Mouse (Mus musculus) limb, embryonic 14.5 days (tissue): ENCODE measurements around the gene Gdnf. TPM values are rescaled to one million over a fixed set of nuclear protein-coding genes. Genes with fewer than 3 reads are reported as not detected.

Source experiments
- ATAC-seq: fragments of 200-750 bp; cut with Nextera tagmentation; 2 replicates; pipeline ENCODE4 v1.8.0; 2017; ENCODE audit warnings: low read depth, moderate number of reproducible peaks, moderate TSS enrichment; ENCODE audit not compliant: low FRiP score
- DNase-seq: peaks from one replicate; pipeline ENCODE4 v3.0.0-alpha.2; 2015; ENCODE audit warnings: low spot score
- H3K27ac ChIP-seq: fragments of 300-500 bp; sonication (generic); replicated peaks from 2 replicates; pipeline ENCODE4 v1.5.1; 2014; ENCODE audit warnings: low read depth, mild to moderate bottlenecking, low read length, moderate library complexity, mixed read lengths
- H3K27me3 ChIP-seq: fragments of 300-500 bp; sonication (generic); 2 replicates; pipeline ENCODE4 v1.6.1; 2014; ENCODE audit warnings: low read length, mixed read lengths; ENCODE audit not compliant: control insufficient read depth, insufficient read depth
- H3K36me3 ChIP-seq: fragments of 300-500 bp; sonication (generic); 2 replicates; pipeline ENCODE4 v1.6.1; 2014; ENCODE audit warnings: mild to moderate bottlenecking, low read length, moderate library complexity, mixed read lengths; ENCODE audit not compliant: control insufficient read depth, insufficient read depth
- H3K4me1 ChIP-seq: fragments of 300-500 bp; sonication (generic); 2 replicates; pipeline ENCODE4 v1.6.1; 2014; ENCODE audit warnings: antibody characterized with exemption, low read length, mixed read lengths; ENCODE audit not compliant: control insufficient read depth, insufficient read depth
- H3K4me2 ChIP-seq: fragments of 300-500 bp; sonication (generic); replicated peaks from 2 replicates; pipeline ENCODE4 v1.6.1; 2014; ENCODE audit warnings: low read depth, mild to moderate bottlenecking, low read length, moderate library complexity; ENCODE audit not compliant: severe bottlenecking
- H3K4me3 ChIP-seq: fragments of 300-500 bp; sonication (generic); replicated peaks from 2 replicates; pipeline ENCODE4 v1.5.1; 2014; ENCODE audit warnings: low read length
- H3K9ac ChIP-seq: fragments of 300-500 bp; sonication (generic); 2 replicates; pipeline ENCODE4 v1.6.1; 2014; ENCODE audit warnings: mild to moderate bottlenecking, low read depth, low read length, moderate library complexity; ENCODE audit not compliant: severe bottlenecking
- H3K9me3 ChIP-seq: fragments of 300-500 bp; sonication (generic); 2 replicates; pipeline ENCODE4 v1.6.1; 2016; ENCODE audit warnings: low read length; ENCODE audit not compliant: control insufficient read depth
- POLR2A ChIP-seq: fragments of 200-500 bp; IDR thresholded peaks from 2 replicates; pipeline ENCODE4 v1.8.0; 2012; ENCODE audit warnings: inconsistent platforms, mild to moderate bottlenecking, moderate library complexity, borderline replicate concordance; ENCODE audit not compliant: insufficient read depth, insufficient read length; ENCODE audit errors: extremely low read depth
- WGBS: fragments of 180-500 bp; shearing (Covaris S2); extraction: QIAGEN DNeasy Blood & Tissue Kit; methylation state at CpG from one replicate; pipeline ENCODE4 v1.1.7; 2014; 5-methylcytosine and 5-hydroxymethylcytosine counted together
- polyA plus RNA-seq, 2 experiments: library from polyadenylated mRNA; depleted of rRNA in 1 of 2; stranded (reverse) in 1 of 2; unstranded in 1 of 2; fragments of >200 nt; fragmentation: Nextera tagmentation in 1 of 2; extraction: Ambion mirVana in 1 of 2; gene quantifications; 2 replicates each; pipeline versions ENCODE4 v1.2.1 to v1.2.3; 2012 to 2014

Gdnf gene
- polyA plus RNA-seq, 2 experiments = 1.4 to 2.8 TPM

- H3K4me3 ChIP-seq = no peak overlapping the region
- WGBS = 52% methylated on average over 8 of the region's 8 CpGs
- H3K4me1 ChIP-seq = peaks cover 6% of the 10 kb centered on the region; the same call in 1 of the 2 replicates
- TF ChIP-seq POLR2A = no peak
- no peak overlapping the region for H3K4me2 ChIP-seq
- H3K27ac ChIP-seq = no peak overlapping the region
- ATAC-seq = no peak
- H3K9ac ChIP-seq = no peak overlapping the region
- no peaks in the 10 kb centered on the region for H3K36me3 ChIP-seq
- no peak for DNase-seq
- no peaks in the 10 kb centered on the region for H3K27me3 ChIP-seq
- H3K9me3 ChIP-seq = no peaks in the 10 kb centered on the region
These were observed 27.6 kb downstream of the Gdnf start for GRCm38 (mm10) chr15:7838060-7838920.

GRCm38 (mm10) chr15:7838921-7839309 is 28.3 kb downstream of the Gdnf start:
- no peak for ATAC-seq
- Histone ChIP-seq H3K4me1 (peaks cover 6% of the 10 kb centered on the region; the same call in 1 of the 2 replicates), H3K9ac (no peak overlapping the region), H3K36me3 (no peaks in the 10 kb centered on the region), H3K27me3 (no peaks in the 10 kb centered on the region), H3K4me2 (no peak overlapping the region), H3K4me3 (no peak overlapping the region), H3K27ac (no peak overlapping the region), H3K9me3 (no peaks in the 10 kb centered on the region)
- TF ChIP-seq POLR2A = no peak
- WGBS = 45% methylated on average over 7 of the region's 7 CpGs
- DNase-seq = no peak

GRCm38 (mm10) chr15:7841664-7842063 is 31.0 kb downstream of the Gdnf start:
- Histone ChIP-seq H3K4me1 (peaks cover 6% of the 10 kb centered on the region; the same call in 1 of the 2 replicates), H3K9me3 (no peaks in the 10 kb centered on the region), H3K4me2 (no peak overlapping the region), H3K4me3 (no peak overlapping the region), H3K27me3 (no peaks in the 10 kb centered on the region), H3K9ac (no peak overlapping the region), H3K36me3 (no peaks in the 10 kb centered on the region), H3K27ac (no peak overlapping the region)
- ATAC-seq = no peak
- TF ChIP-seq POLR2A = no peak
- no peak for DNase-seq
- WGBS = 80% methylated on average over 1 of the region's 1 CpGs

GRCm38 (mm10) chr15:7842398-7842797 is 31.8 kb downstream of the Gdnf start:
- no peak for DNase-seq
- H3K36me3 ChIP-seq = no peaks in the 10 kb centered on the region
- WGBS = 86% methylated on average over 4 of the region's 4 CpGs
- H3K9ac ChIP-seq = no peak overlapping the region
- H3K4me2 ChIP-seq = no peak overlapping the region
- peaks cover 6% of the 10 kb centered on the region; the same call in 1 of the 2 replicates for H3K4me1 ChIP-seq
- H3K27me3 ChIP-seq = no peaks in the 10 kb centered on the region
- no peak overlapping the region for H3K4me3 ChIP-seq
- ATAC-seq = no peak
- H3K27ac ChIP-seq = no peak overlapping the region
- H3K9me3 ChIP-seq = no peaks in the 10 kb centered on the region
- no peak for TF ChIP-seq POLR2A

- Histone ChIP-seq H3K9me3 (no peaks in the 10 kb centered on the region), H3K4me2 (no peak overlapping the region), H3K4me1 (no peaks in the 10 kb centered on the region), H3K27ac (no peak overlapping the region), H3K9ac (no peak overlapping the region), H3K4me3 (no peak overlapping the region), H3K27me3 (no peaks in the 10 kb centered on the region), H3K36me3 (no peaks in the 10 kb centered on the region)
- no peak for ATAC-seq
- WGBS = 74% methylated on average over 13 of the region's 13 CpGs
- TF ChIP-seq POLR2A = no peak
- no peak for DNase-seq
These were observed 46.8 kb downstream of the Gdnf start for GRCm38 (mm10) chr15:7857418-7857817.
